Mouse (Mus musculus) hindbrain, embryonic 16.5 days (tissue): ENCODE results near the gene Samd14. TPM values are rescaled to one million over a fixed set of nuclear protein-coding genes. Genes with fewer than 3 reads are reported as not detected.
A peak's percentile ranks its signal among the peaks of the same experiment; 100 is the strongest.

ENCODE experiments used
- ATAC-seq: fragments of 200-750 bp; cut with Nextera tagmentation; 2 replicates; pipeline ENCODE4 v1.8.0; 2017; ENCODE audit warnings: moderate TSS enrichment, moderate library complexity
- H3K27ac ChIP-seq: fragments of 300-500 bp; sonication (generic); 2 replicates; pipeline ENCODE4 v1.5.1; 2014; ENCODE audit warnings: low read depth, mild to moderate bottlenecking, control low read depth, low read length, moderate library complexity
- H3K27me3 ChIP-seq: fragments of 300-500 bp; sonication (generic); replicated peaks from 2 replicates; pipeline ENCODE4 v1.6.1; 2014; ENCODE audit warnings: low read length; ENCODE audit not compliant: control insufficient read depth, insufficient read depth
- H3K36me3 ChIP-seq: fragments of 300-500 bp; sonication (generic); 2 replicates; pipeline ENCODE4 v1.6.1; 2014; ENCODE audit warnings: mild to moderate bottlenecking, low read length, moderate library complexity, mixed read lengths; ENCODE audit not compliant: control insufficient read depth, insufficient read depth
- H3K4me1 ChIP-seq: fragments of 300-500 bp; sonication (generic); 2 replicates; pipeline ENCODE4 v1.6.1; 2014; ENCODE audit warnings: low read depth, low read length; ENCODE audit not compliant: control insufficient read depth, insufficient read depth
- H3K4me2 ChIP-seq: fragments of 300-500 bp; sonication (generic); 2 replicates; pipeline ENCODE4 v1.6.1; 2014; ENCODE audit warnings: mild to moderate bottlenecking, low read length, control low read depth, moderate library complexity
- H3K4me3 ChIP-seq: fragments of 300-500 bp; sonication (generic); 2 replicates; pipeline ENCODE4 v1.5.1; 2014; ENCODE audit warnings: mild to moderate bottlenecking, low read length, control low read depth, moderate library complexity
- H3K9ac ChIP-seq: fragments of 300-500 bp; sonication (generic); 2 replicates; pipeline ENCODE4 v1.6.1; 2014; ENCODE audit warnings: low read depth, mild to moderate bottlenecking, control low read depth, low read length, moderate library complexity
- H3K9me3 ChIP-seq: fragments of 300-500 bp; sonication (generic); 2 replicates; pipeline ENCODE4 v1.6.1; 2014; ENCODE audit warnings: mild to moderate bottlenecking, low read length, moderate library complexity; ENCODE audit not compliant: control insufficient read depth
- WGBS: fragments of 180-500 bp; shearing (Covaris S2); extraction: QIAGEN DNeasy Blood & Tissue Kit; methylation state at CpG from one replicate; pipeline ENCODE4 v1.1.7; 2014; 5-methylcytosine and 5-hydroxymethylcytosine counted together
- polyA plus RNA-seq: library from polyadenylated mRNA; unstranded; fragments of >200 nt; fragmentation: Nextera tagmentation; extraction: Ambion mirVana; gene quantifications from 2 replicates; pipeline ENCODE4 v1.2.1, GENCODE M21; 2015

The Samd14 gene
- polyA plus RNA-seq, 1 experiment from 2014 or later: 160 TPM

GRCm38 (mm10) chr11:95044185-95044870 is 34.6 kb downstream of the Samd14 start:
- Histone ChIP-seq H3K4me1 (peaks cover 17% of the 10 kb centered on the region), H3K4me2 (no peak overlapping the region), H3K9me3 (no peaks in the 10 kb centered on the region), H3K27ac (no peak overlapping the region), H3K4me3 (no peak overlapping the region), H3K9ac (no peak overlapping the region), H3K27me3 (no peaks in the 10 kb centered on the region), H3K36me3 (no peaks in the 10 kb centered on the region)
- 58% methylated on average over 13 of the region's 13 CpGs for WGBS
- ATAC-seq: no peak

GRCm38 (mm10) chr11:95046980-95047680 is 37.5 kb downstream of the Samd14 start:
- Histone ChIP-seq H3K4me3 (no peak overlapping the region), H3K4me1 (no peaks in the 10 kb centered on the region), H3K36me3 (peaks cover 3% of the 10 kb centered on the region; the same call in 1 of the 2 replicates), H3K4me2 (no peak overlapping the region), H3K9me3 (no peaks in the 10 kb centered on the region), H3K9ac (no peak overlapping the region), H3K27me3 (no peaks in the 10 kb centered on the region), H3K27ac (no peak overlapping the region)
- WGBS: 54% methylated on average over 9 of the region's 9 CpGs
- peak; percentile 50; the same call in 1 of the 2 replicates for ATAC-seq

- Histone ChIP-seq H3K36me3 (peaks cover 8% of the 10 kb centered on the region), H3K27me3 (no peaks in the 10 kb centered on the region), H3K4me1 (no peaks in the 10 kb centered on the region), H3K4me2 (no peak overlapping the region), H3K4me3 (no peak overlapping the region), H3K9me3 (no peaks in the 10 kb centered on the region), H3K27ac (no peak overlapping the region), H3K9ac (no peak overlapping the region)
- 76% methylated on average over 9 of the region's 9 CpGs for WGBS
- no peak for ATAC-seq
Observed at GRCm38 (mm10) chr11:95053062-95053461, 43.4 kb downstream of the Samd14 start.

GRCm38 (mm10) chr11:95056768-95057501 is 47.3 kb downstream of the Samd14 start:
- WGBS: 31% methylated on average over 15 of the region's 19 CpGs
- Histone ChIP-seq H3K4me2 (0 out of 2 replicates have a peak overlapping the region, but pooled peaks have one; percentile 10), H3K27ac (no peak overlapping the region), H3K4me3 (no peak overlapping the region; the same call in 1 of the 2 replicates), H3K27me3 (no peaks in the 10 kb centered on the region; the same call in 1 of the 2 replicates), H3K36me3 (peaks cover 12% of the 10 kb centered on the region), H3K9ac (no peak overlapping the region), H3K4me1 (no peaks in the 10 kb centered on the region), H3K9me3 (no peaks in the 10 kb centered on the region)
- ATAC-seq: peak; percentile 52

- Histone ChIP-seq H3K4me1 (no peaks in the 10 kb centered on the region; the same call in 1 of the 2 replicates), H3K4me2 (no peak overlapping the region), H3K36me3 (no peaks in the 10 kb centered on the region; the same call in 1 of the 2 replicates), H3K4me3 (no peak overlapping the region), H3K9ac (no peak overlapping the region), H3K27ac (no peak overlapping the region), H3K27me3 (no peaks in the 10 kb centered on the region), H3K9me3 (no peaks in the 10 kb centered on the region)
- WGBS: 87% methylated on average over 10 of the region's 10 CpGs
- no peak for ATAC-seq
Observed at GRCm38 (mm10) chr11:95069226-95069957, 59.7 kb downstream of the Samd14 start.

- H3K9me3 ChIP-seq: no peaks in the 10 kb centered on the region
- no peak overlapping the region for H3K27ac ChIP-seq
- no peak for ATAC-seq
- peaks cover 10% of the 10 kb centered on the region for H3K4me1 ChIP-seq
- 78% methylated on average over 8 of the region's 8 CpGs for WGBS
- H3K4me2 ChIP-seq: no peak overlapping the region
- no peaks in the 10 kb centered on the region; the same call in 1 of the 2 replicates for H3K36me3 ChIP-seq
- no peaks in the 10 kb centered on the region for H3K27me3 ChIP-seq
- H3K4me3 ChIP-seq: no peak overlapping the region
- no peak overlapping the region for H3K9ac ChIP-seq
Observed at GRCm38 (mm10) chr11:95070140-95071107, 60.7 kb downstream of the Samd14 start.

- no peak for ATAC-seq
- 53% methylated on average over 7 of the region's 7 CpGs for WGBS
- no peak overlapping the region for H3K27ac ChIP-seq
Observed at GRCm38 (mm10) chr11:95071266-95071665, 61.6 kb downstream of the Samd14 start.

GRCm38 (mm10) chr11:95072136-95072535 is 62.5 kb downstream of the Samd14 start:
- Histone ChIP-seq H3K9me3 (no peaks in the 10 kb centered on the region), H3K36me3 (no peaks in the 10 kb centered on the region; the same call in 1 of the 2 replicates), H3K9ac (no peak overlapping the region), H3K4me2 (no peak overlapping the region), H3K27ac (no peak overlapping the region), H3K4me3 (no peak overlapping the region), H3K27me3 (no peaks in the 10 kb centered on the region), H3K4me1 (peaks cover 10% of the 10 kb centered on the region)
- ATAC-seq: no peak
- WGBS: 66% methylated on average over 8 of the region's 8 CpGs

More at GRCm38 (mm10) chr11:95071266-95071665, 61.6 kb downstream of the Samd14 start:
- Histone ChIP-seq H3K9me3 (no peaks in the 10 kb centered on the region), H3K4me2 (no peak overlapping the region), H3K9ac (no peak overlapping the region), H3K4me3 (no peak overlapping the region), H3K27me3 (no peaks in the 10 kb centered on the region), H3K36me3 (no peaks in the 10 kb centered on the region; the same call in 1 of the 2 replicates), H3K4me1 (peaks cover 10% of the 10 kb centered on the region)
